Mouse (Mus musculus) MEL (cell line): ENCODE results near the gene Ccdc172. TPM values are rescaled to one million over a fixed set of nuclear protein-coding genes. Genes with fewer than 3 reads are reported as not detected.

Experiments used
- DNase-seq: peaks from one replicate; pipeline ENCODE4 v3.0.0; 2011; ENCODE audit warnings: low read depth, low spot score
- H3K27ac ChIP-seq: 2 replicates; pipeline ENCODE4 v1.5.1; 2012; ENCODE audit warnings: low read depth, mild to moderate bottlenecking, control low read depth, low read length, moderate library complexity; ENCODE audit not compliant: control insufficient read depth
- H3K27me3 ChIP-seq, 2 experiments: fragments of 150-350 bp in 1 of 2; sonication (generic) in 1 of 2; 2 replicates each; pipeline ENCODE4 v1.6.1; 2012; ENCODE audit warnings: low read length in 2 of 2, mild to moderate bottlenecking in 2 of 2, improper control_type of control experiment in 1 of 2, moderate library complexity in 1 of 2; ENCODE audit not compliant: insufficient read depth in 2 of 2, control insufficient read depth in 1 of 2
- H3K36me3 ChIP-seq, 2 experiments: 2 replicates each; pipeline ENCODE4 v1.6.1; 2012 to 2014; ENCODE audit warnings: low read length in 2 of 2, improper control_type of control experiment in 1 of 2, inconsistent platforms in 1 of 2, mild to moderate bottlenecking in 1 of 2; ENCODE audit not compliant: insufficient read depth in 2 of 2, control insufficient read depth in 1 of 2
- H3K4me1 ChIP-seq, 2 experiments: fragments of 150-350 bp in 1 of 2; sonication (generic) in 1 of 2; 2 replicates each; pipeline ENCODE4 v1.6.1; 2012; ENCODE audit warnings: low read length in 2 of 2, improper control_type of control experiment in 1 of 2, mild to moderate bottlenecking in 1 of 2; ENCODE audit not compliant: insufficient read depth in 2 of 2, control insufficient read depth in 1 of 2
- H3K4me3 ChIP-seq, 2 experiments: fragments of 150-350 bp in 1 of 2; sonication (generic) in 1 of 2; 2 replicates each; pipeline ENCODE4 v1.5.1; 2012; ENCODE audit warnings: low read depth in 2 of 2, low read length in 2 of 2, mild to moderate bottlenecking in 2 of 2, moderate library complexity in 2 of 2, control low read depth in 1 of 2, improper control_type of control experiment in 1 of 2; ENCODE audit not compliant: control insufficient read depth in 1 of 2, insufficient read depth in 1 of 2
- H3K79me2 ChIP-seq: 2 replicates; pipeline ENCODE4 v1.6.1; 2012; ENCODE audit warnings: mild to moderate bottlenecking, low read length, moderate library complexity; ENCODE audit not compliant: control insufficient read depth, poor library complexity, insufficient read depth
- H3K9ac ChIP-seq: 2 replicates; pipeline ENCODE4 v1.6.1; 2012; ENCODE audit warnings: low read depth, mild to moderate bottlenecking, control low read depth, low read length, moderate library complexity; ENCODE audit not compliant: control insufficient read depth, poor library complexity, severe bottlenecking
- H3K9me3 ChIP-seq: fragments of 150-350 bp; sonication (generic); replicated peaks from 2 replicates; pipeline ENCODE4 v1.6.1; 2012; ENCODE audit warnings: mild to moderate bottlenecking, low read length, improper control_type of control experiment, moderate library complexity; ENCODE audit not compliant: insufficient read depth
- E2F4 ChIP-seq: IDR thresholded peaks from 2 replicates; pipeline ENCODE4 v1.6.1; 2011; ENCODE audit warnings: low read depth, low read length, improper control_type of control experiment, borderline replicate concordance
- ETS1 ChIP-seq: IDR thresholded peaks from 2 replicates; pipeline ENCODE4 v1.6.1; 2012; ENCODE audit warnings: low read depth, mild to moderate bottlenecking, inconsistent platforms, low read length, improper control_type of control experiment, moderate library complexity
- GATA1 ChIP-seq: IDR thresholded peaks from 2 replicates; pipeline ENCODE4 v1.6.1; 2011; ENCODE audit warnings: low read depth, low read length, improper control_type of control experiment
- KAT2A ChIP-seq: conservative IDR thresholded peaks from 2 replicates; pipeline ENCODE4 v1.6.1; 2012; ENCODE audit warnings: low read depth, low read length, improper control_type of control experiment, inconsistent platforms
- MAFK ChIP-seq: IDR thresholded peaks from 2 replicates; pipeline ENCODE4 v1.6.1; 2011; ENCODE audit warnings: low read depth, mild to moderate bottlenecking, low read length, improper control_type of control experiment, borderline replicate concordance
- MAX ChIP-seq: IDR thresholded peaks from 2 replicates; pipeline ENCODE4 v1.6.1; 2011; ENCODE audit warnings: low read length, improper control_type of control experiment
- MEF2A ChIP-seq: IDR thresholded peaks from 2 replicates; pipeline ENCODE4 v1.6.1; 2014; ENCODE audit warnings: low read depth, mild to moderate bottlenecking, inconsistent platforms, low read length, improper control_type of control experiment; ENCODE audit not compliant: poor library complexity, insufficient replicate concordance, severe bottlenecking; ENCODE audit errors: extremely low read depth
- MYB ChIP-seq: IDR thresholded peaks from 2 replicates; pipeline ENCODE4 v1.6.1; 2011; ENCODE audit warnings: mild to moderate bottlenecking, low read depth, low read length, improper control_type of control experiment
- NRF1 ChIP-seq: IDR thresholded peaks from 2 replicates; pipeline ENCODE4 v1.6.1; 2014; ENCODE audit warnings: low read depth, mild to moderate bottlenecking, inconsistent platforms, low read length, improper control_type of control experiment, moderate library complexity; ENCODE audit not compliant: poor library complexity, insufficient read depth, severe bottlenecking
- POLR2AphosphoS2 ChIP-seq: IDR thresholded peaks from 2 replicates; pipeline ENCODE4 v1.6.1; 2011; ENCODE audit warnings: low read length, improper control_type of control experiment
- POLR2AphosphoS5 ChIP-seq: IDR thresholded peaks from 2 replicates; pipeline ENCODE4 v1.6.1; 2012; ENCODE audit warnings: low read depth, borderline replicate concordance, mild to moderate bottlenecking, inconsistent platforms, low read length, moderate library complexity, mixed read lengths
- RAD21 ChIP-seq: IDR thresholded peaks from 2 replicates; pipeline ENCODE4 v1.6.1; 2011; ENCODE audit warnings: mild to moderate bottlenecking, low read depth, low read length, improper control_type of control experiment
- SIN3A ChIP-seq: IDR thresholded peaks from 2 replicates; pipeline ENCODE4 v1.6.1; 2012; ENCODE audit warnings: low read length, improper control_type of control experiment, inconsistent platforms
- TBP ChIP-seq: IDR thresholded peaks from 2 replicates; pipeline ENCODE4 v1.8.0; 2011; ENCODE audit warnings: low read depth, low read length, improper control_type of control experiment
- UBTF ChIP-seq: IDR thresholded peaks from 2 replicates; pipeline ENCODE4 v1.6.1; 2012; ENCODE audit warnings: low read depth, mild to moderate bottlenecking, inconsistent platforms, low read length, improper control_type of control experiment, moderate library complexity, borderline replicate concordance; ENCODE audit not compliant: insufficient read depth
- USF1 ChIP-seq: IDR thresholded peaks from 2 replicates; pipeline ENCODE4 v1.6.1; 2014; ENCODE audit warnings: low read depth, mild to moderate bottlenecking, inconsistent platforms, low read length, improper control_type of control experiment, moderate library complexity
- USF2 ChIP-seq, 2 experiments: IDR thresholded peaks; 2 replicates each; pipeline ENCODE4 v1.6.1; 2011 to 2012; ENCODE audit warnings: improper control_type of control experiment in 2 of 2, low read length in 2 of 2, borderline replicate concordance in 1 of 2, inconsistent platforms in 1 of 2, low read depth in 1 of 2, mild to moderate bottlenecking in 1 of 2; ENCODE audit not compliant: insufficient read depth in 1 of 2
- ZC3H11A ChIP-seq: IDR thresholded peaks from 2 replicates; pipeline ENCODE4 v1.6.1; 2012; ENCODE audit warnings: low read depth, mild to moderate bottlenecking, inconsistent platforms, low read length, improper control_type of control experiment
- ZKSCAN1 ChIP-seq: IDR thresholded peaks from 2 replicates; pipeline ENCODE4 v1.6.1; 2012; ENCODE audit warnings: low read depth, mild to moderate bottlenecking, inconsistent platforms, low read length, improper control_type of control experiment, moderate library complexity
- ZNF384 ChIP-seq: IDR thresholded peaks from 2 replicates; pipeline ENCODE4 v1.6.1; 2012; ENCODE audit warnings: low read depth, mild to moderate bottlenecking, inconsistent platforms, low read length, improper control_type of control experiment
- polyA plus RNA-seq, 2 experiments: library from polyadenylated mRNA; stranded (reverse) in 1 of 2; unstranded in 1 of 2; fragments of >175 nt in 1 of 2; fragments of >200 nt in 1 of 2; gene quantifications; 2 replicates each; pipeline versions ENCODE4 v1.2.1 to v1.2.4; 2012; ENCODE audit warnings: low replicate concordance in 2 of 2, low read depth in 1 of 2; ENCODE audit not compliant: insufficient read length in 2 of 2, insufficient read depth in 1 of 2, missing spikeins in 1 of 2
- total RNA-seq: library from RNA; depleted of rRNA; stranded (reverse); fragments of 300-350 nt; gene quantifications from 2 replicates; pipeline ENCODE4 v1.2.3, GENCODE M21; 2012

Gene Ccdc172
- total and polyA plus RNA-seq, 3 experiments, result not detected

GRCm38 (mm10) chr19:58525457-58526239 lies 13.9 kb downstream of the Ccdc172 start:
- Histone ChIP-seq H3K79me2 (no peaks in the 10 kb centered on the region), H3K27me3 (no peaks in the 10 kb centered on the region; a peak in 1 of 4 replicates), H3K4me1 (no peaks in the 10 kb centered on the region), H3K4me3 (no peak overlapping the region), H3K9me3 (no peaks in the 10 kb centered on the region), H3K27ac (no peak overlapping the region), H3K36me3 (no peaks in the 10 kb centered on the region), H3K9ac (no peak overlapping the region)
- no peak for DNase-seq
- no peak for TF ChIP-seq E2F4
- TF ChIP-seq POLR2AphosphoS5, result no peak
- TF ChIP-seq MAFK, result no peak
- no peak for TF ChIP-seq MYB
- TF ChIP-seq ZKSCAN1, result no peak
- TF ChIP-seq, all 39 proteins: peak for 0

GRCm38 (mm10) chr19:58533077-58533476 lies 21.3 kb downstream of the Ccdc172 start:
- no peak overlapping the region for H3K9ac ChIP-seq
- no peak overlapping the region for H3K27ac ChIP-seq
- no peaks in the 10 kb centered on the region for H3K4me1 ChIP-seq
- TF ChIP-seq MAX (no peak), MEF2A (no peak), TBP (no peak), RAD21 (no peak), POLR2AphosphoS2 (no peak), GATA1 (no peak), USF2 (IDR thresholded peaks at IDR 0.05; ENCODE audit: borderline replicate concordance in 1 of 2, insufficient read depth in 1 of 2, low read depth in 1 of 2, low read length in 2 of 2) (no peak), NRF1 (no peak)
- TF ChIP-seq, all 39 proteins: peak for 0
- no peaks in the 10 kb centered on the region; a peak in 1 of 4 replicates for H3K27me3 ChIP-seq
- no peaks in the 10 kb centered on the region for H3K79me2 ChIP-seq
- DNase-seq, result no peak
- H3K9me3 ChIP-seq, result no peaks in the 10 kb centered on the region
- H3K4me3 ChIP-seq, result no peak overlapping the region
- H3K36me3 ChIP-seq, result no peaks in the 10 kb centered on the region

GRCm38 (mm10) chr19:58536691-58537090 lies 24.9 kb downstream of the Ccdc172 start:
- no peaks in the 10 kb centered on the region for H3K79me2 ChIP-seq
- H3K9me3 ChIP-seq, result no peaks in the 10 kb centered on the region
- DNase-seq, result no peak
- H3K36me3 ChIP-seq, result no peaks in the 10 kb centered on the region
- no peak overlapping the region for H3K27ac ChIP-seq
- H3K4me1 ChIP-seq, result no peaks in the 10 kb centered on the region
- no peak overlapping the region for H3K9ac ChIP-seq
- TF ChIP-seq ZNF384 (no peak), MEF2A (no peak), KAT2A (no peak), GATA1 (no peak), MAFK (no peak), ETS1 (no peak), SIN3A (no peak), ZC3H11A (no peak), USF1 (no peak), E2F4 (no peak), UBTF (no peak)
- no peak overlapping the region for H3K4me3 ChIP-seq
- H3K27me3 ChIP-seq, result 0 out of 4 replicates have a peak, but pooled peaks cover 0 to 2% of the 10 kb centered on the region in 2 experiments
